Mouse (Mus musculus) heart, embryonic 13.5 days (tissue): ENCODE measurements at regions not wholly inside any gene's neighbourhood (a gene's known extent, or its start where the extent isn't known, plus 50 kb on each side); places are given as distances from the start of the nearest gene placed in this dataset.

Source experiments
- ATAC-seq: fragments of 200-750 bp; cut with Nextera tagmentation; 2 replicates; pipeline ENCODE4 v1.8.0; 2017; ENCODE audit warnings: moderate TSS enrichment; ENCODE audit not compliant: insufficient number of reproducible peaks, low FRiP score, low TSS enrichment; ENCODE audit errors: extremely low read depth
- H3K27ac ChIP-seq: fragments of 300-500 bp; sonication (generic); replicated peaks from 2 replicates; pipeline ENCODE4 v1.5.1; 2015; ENCODE audit warnings: moderate library complexity, mild to moderate bottlenecking, inconsistent platforms
- H3K27me3 ChIP-seq: fragments of 300-500 bp; sonication (generic); replicated peaks from 2 replicates; pipeline ENCODE4 v1.6.1; 2015; ENCODE audit warnings: mild to moderate bottlenecking, inconsistent platforms
- H3K36me3 ChIP-seq: fragments of 300-500 bp; sonication (generic); 2 replicates; pipeline ENCODE4 v1.6.1; 2015; ENCODE audit warnings: mild to moderate bottlenecking, inconsistent platforms
- H3K4me1 ChIP-seq: fragments of 300-500 bp; sonication (generic); 2 replicates; pipeline ENCODE4 v1.6.1; 2015; ENCODE audit warnings: inconsistent platforms
- H3K4me2 ChIP-seq: fragments of 300-500 bp; sonication (generic); 2 replicates; pipeline ENCODE4 v1.6.1; 2015; ENCODE audit warnings: inconsistent platforms, mild to moderate bottlenecking, moderate library complexity
- H3K4me3 ChIP-seq: fragments of 300-500 bp; sonication (generic); 2 replicates; pipeline ENCODE4 v1.5.1; 2015; ENCODE audit warnings: moderate library complexity, mild to moderate bottlenecking, inconsistent platforms
- H3K9ac ChIP-seq: fragments of 300-500 bp; sonication (generic); 2 replicates; pipeline ENCODE4 v1.6.1; 2015; ENCODE audit warnings: inconsistent platforms, mild to moderate bottlenecking, moderate library complexity
- H3K9me3 ChIP-seq: fragments of 300-500 bp; sonication (generic); 2 replicates; pipeline ENCODE4 v1.6.1; 2016; ENCODE audit warnings: inconsistent platforms
- WGBS: fragments of 180-500 bp; shearing (Covaris S2); methylation state at CpG from one replicate; pipeline ENCODE4 v1.1.7; 2015; ENCODE audit warnings: mixed read lengths; 5-methylcytosine and 5-hydroxymethylcytosine counted together

GRCm38 (mm10) chr11:32907520-32908233 is 83.3 kb upstream of the Smim23 start:
- 47% methylated on average over 10 of the region's 10 CpGs for WGBS
- Histone ChIP-seq H3K9ac (no peak overlapping the region), H3K9me3 (no peaks in the 10 kb centered on the region), H3K27me3 (0 out of 2 replicates have a peak, but pooled peaks cover 5% of the 10 kb centered on the region), H3K4me1 (peaks cover 20% of the 10 kb centered on the region), H3K4me2 (no peak overlapping the region), H3K36me3 (no peaks in the 10 kb centered on the region), H3K4me3 (no peak overlapping the region), H3K27ac (no peak overlapping the region)
- no peak for ATAC-seq

GRCm38 (mm10) chr11:32903970-32904369 is 79.6 kb upstream of the Smim23 start:
- Histone ChIP-seq H3K27me3 (peaks cover 33% of the 10 kb centered on the region), H3K36me3 (no peaks in the 10 kb centered on the region), H3K9ac (no peak overlapping the region), H3K4me1 (peaks cover 20% of the 10 kb centered on the region), H3K9me3 (no peaks in the 10 kb centered on the region), H3K4me2 (no peak overlapping the region), H3K4me3 (no peak overlapping the region), H3K27ac (no peak overlapping the region)
- ATAC-seq = no peak

GRCm38 (mm10) chr11:32903389-32903788 is 79.0 kb upstream of the Smim23 start:
- Histone ChIP-seq H3K9ac (no peak overlapping the region), H3K4me2 (no peak overlapping the region), H3K27me3 (peaks cover 38% of the 10 kb centered on the region), H3K27ac (no peak overlapping the region), H3K4me1 (peaks cover 20% of the 10 kb centered on the region), H3K36me3 (no peaks in the 10 kb centered on the region), H3K9me3 (no peaks in the 10 kb centered on the region), H3K4me3 (no peak overlapping the region)
- WGBS = 81% methylated on average over 3 of the region's 3 CpGs
- ATAC-seq = no peak

- H3K9me3 ChIP-seq = no peaks in the 10 kb centered on the region
- no peak for ATAC-seq
- no peaks in the 10 kb centered on the region for H3K36me3 ChIP-seq
- peaks cover 16% of the 10 kb centered on the region for H3K4me1 ChIP-seq
- whole genome bisulfite sequencing = 44% methylated on average over 7 of the region's 10 CpGs
- H3K27me3 ChIP-seq = peaks cover 43% of the 10 kb centered on the region
- H3K9ac ChIP-seq = no peak overlapping the region
- H3K27ac ChIP-seq = no peak overlapping the region
- H3K4me2 ChIP-seq = no peak overlapping the region
- H3K4me3 ChIP-seq = no peak overlapping the region
Measured at GRCm38 (mm10) chr11:32902923-32903322, 78.5 kb upstream of the Smim23 start.

GRCm38 (mm10) chr11:32900437-32900836 is 76.0 kb upstream of the Smim23 start:
- H3K4me2 ChIP-seq = no peak overlapping the region
- H3K4me1 ChIP-seq = peaks cover 2% of the 10 kb centered on the region; the same call in 1 of the 2 replicates
- H3K9ac ChIP-seq = no peak overlapping the region
- no peak for ATAC-seq
- WGBS = 74% methylated on average over 6 of the region's 6 CpGs
- H3K9me3 ChIP-seq = no peaks in the 10 kb centered on the region
- H3K36me3 ChIP-seq = no peaks in the 10 kb centered on the region
- no peak overlapping the region for H3K4me3 ChIP-seq
- peaks cover 60% of the 10 kb centered on the region for H3K27me3 ChIP-seq
- no peak overlapping the region for H3K27ac ChIP-seq

- 53% methylated on average over 13 of the region's 13 CpGs for WGBS
- H3K4me1 ChIP-seq = no peaks in the 10 kb centered on the region
- no peak overlapping the region for H3K9ac ChIP-seq
- no peak overlapping the region for H3K27ac ChIP-seq
- ATAC-seq = no peak
- H3K4me2 ChIP-seq = no peak overlapping the region
- peaks cover 60% of the 10 kb centered on the region for H3K27me3 ChIP-seq
- no peaks in the 10 kb centered on the region for H3K36me3 ChIP-seq
- H3K4me3 ChIP-seq = no peak overlapping the region
- no peaks in the 10 kb centered on the region for H3K9me3 ChIP-seq
Measured at GRCm38 (mm10) chr11:32899604-32900216, 75.3 kb upstream of the Smim23 start.

DNA sequence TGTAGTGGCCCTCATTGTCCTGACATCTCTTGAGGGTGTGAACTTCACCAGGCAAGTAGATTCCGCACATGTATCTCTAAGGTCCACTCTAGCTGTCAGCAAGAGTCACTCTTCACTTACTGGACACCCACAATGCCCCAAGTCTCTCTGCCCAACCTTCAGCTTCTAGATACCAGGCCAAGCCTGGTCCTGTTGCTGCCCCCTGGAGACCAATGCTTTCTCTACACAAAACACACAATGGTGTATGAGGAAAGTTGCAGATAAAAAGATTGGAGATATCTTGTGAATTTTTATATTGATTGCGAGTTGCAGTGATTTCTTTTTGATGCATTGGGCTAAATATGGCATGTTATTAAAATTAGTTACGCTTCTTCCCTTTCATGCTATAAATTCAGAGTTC is 71.0 kb upstream of the Smim23 start:
- Histone ChIP-seq H3K4me3 (no peak overlapping the region), H3K4me2 (no peak overlapping the region), H3K9me3 (no peaks in the 10 kb centered on the region), H3K27me3 (peaks cover 72% of the 10 kb centered on the region), H3K9ac (no peak overlapping the region), H3K36me3 (no peaks in the 10 kb centered on the region), H3K4me1 (no peaks in the 10 kb centered on the region), H3K27ac (no peak overlapping the region)
- 56% methylated on average over 3 of the region's 3 CpGs for WGBS
- no peak for ATAC-seq

GRCm38 (mm10) chr11:32893146-32893903 is 68.9 kb upstream of the Smim23 start:
- H3K36me3 ChIP-seq = no peaks in the 10 kb centered on the region
- peaks cover 75% of the 10 kb centered on the region for H3K27me3 ChIP-seq
- H3K4me3 ChIP-seq = no peak overlapping the region
- H3K9me3 ChIP-seq = no peaks in the 10 kb centered on the region
- WGBS = 56% methylated on average over 11 of the region's 11 CpGs
- no peaks in the 10 kb centered on the region for H3K4me1 ChIP-seq
- no peak for ATAC-seq
- no peak overlapping the region for H3K27ac ChIP-seq
- H3K4me2 ChIP-seq = no peak overlapping the region
- no peak overlapping the region for H3K9ac ChIP-seq

DNA sequence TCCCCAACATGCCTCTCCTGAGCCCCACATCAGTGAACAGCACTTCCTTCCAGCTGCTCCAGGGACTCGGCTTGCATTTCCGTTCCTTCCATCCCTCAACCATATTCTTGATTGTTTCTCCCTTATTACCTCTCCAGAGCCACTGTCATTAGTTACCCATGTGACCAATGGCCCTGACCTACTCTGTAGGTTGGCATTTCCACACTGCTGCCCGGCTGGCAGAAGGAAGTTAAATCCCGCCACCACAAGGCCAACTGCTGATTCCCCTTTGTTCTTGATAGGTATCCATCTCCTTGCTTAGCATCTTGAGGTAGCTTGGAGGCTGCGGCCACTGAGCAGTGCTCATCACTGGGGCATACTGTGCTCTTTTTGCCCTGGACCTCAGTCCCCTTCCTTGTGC is 68.1 kb upstream of the Smim23 start:
- Histone ChIP-seq H3K27ac (no peak overlapping the region), H3K36me3 (no peaks in the 10 kb centered on the region), H3K4me1 (no peaks in the 10 kb centered on the region), H3K27me3 (peaks cover 71% of the 10 kb centered on the region), H3K4me2 (no peak overlapping the region), H3K9me3 (no peaks in the 10 kb centered on the region), H3K9ac (no peak overlapping the region), H3K4me3 (no peak overlapping the region)
- 71% methylated on average over 5 of the region's 5 CpGs for WGBS
- ATAC-seq = no peak

- Histone ChIP-seq H3K4me3 (no peak overlapping the region), H3K4me1 (no peaks in the 10 kb centered on the region), H3K9ac (no peak overlapping the region), H3K36me3 (no peaks in the 10 kb centered on the region), H3K27ac (no peak overlapping the region), H3K27me3 (peaks cover 65% of the 10 kb centered on the region), H3K4me2 (no peak overlapping the region), H3K9me3 (no peaks in the 10 kb centered on the region)
- ATAC-seq = no peak
- WGBS = 25% methylated on average over 7 of the region's 7 CpGs
Measured at GRCm38 (mm10) chr11:32889248-32889647, 64.8 kb upstream of the Smim23 start.

- Histone ChIP-seq H3K36me3 (no peaks in the 10 kb centered on the region), H3K27me3 (peaks cover 30% of the 10 kb centered on the region), H3K27ac (no peak overlapping the region), H3K4me1 (no peaks in the 10 kb centered on the region), H3K9me3 (no peaks in the 10 kb centered on the region), H3K9ac (no peak overlapping the region), H3K4me2 (no peak overlapping the region), H3K4me3 (no peak overlapping the region)
- 56% methylated on average over 4 of the region's 4 CpGs for WGBS
- no peak for ATAC-seq
Measured at GRCm38 (mm10) chr11:32884744-32885143, 60.3 kb upstream of the Smim23 start.
